Mouse (Mus musculus): ENCODE results near the gene Gpkow. TPM values are rescaled to one million over a fixed set of nuclear protein-coding genes. Genes with fewer than 3 reads are reported as not detected.

Gpkow gene
- total and polyA plus RNA-seq, 3 experiments: 23.4 to 539 (median 37.0) TPM

GRCm38 (mm10) chrX:7741103-7741502 is 44.2 kb downstream of the Gpkow start:
- DNase-seq (ENCODE audit: low read depth, low spot score): peak; percentile 54
- Histone ChIP-seq H3K27ac (ENCODE audit: control insufficient read depth, low read depth, low read length) (peak overlapping the region; percentile 41), H3K79me2 (ENCODE audit: control insufficient read depth, insufficient read depth, low read length, poor library complexity) (no peaks in the 10 kb centered on the region), H3K9me3 (replicated peaks; ENCODE audit: insufficient read depth, low read length) (no peaks in the 10 kb centered on the region), H3K9ac (ENCODE audit: control insufficient read depth, low read depth, low read length, poor library complexity, severe bottlenecking) (peak overlapping the region; percentile 31), H3K4me3 (ENCODE audit: control insufficient read depth in 1 of 2, insufficient read depth in 1 of 2, low read depth in 2 of 2, low read length in 2 of 2) (peak overlapping the region; percentile 32 to 48), H3K4me1 (ENCODE audit: control insufficient read depth in 1 of 2, insufficient read depth in 2 of 2, low read length in 2 of 2) (peaks cover 15 to 25% of the 10 kb centered on the region in 2 experiments), H3K36me3 (ENCODE audit: control insufficient read depth in 1 of 2, insufficient read depth in 2 of 2, low read length in 2 of 2) (peaks cover 0 to 7% of the 10 kb centered on the region in 2 experiments; a peak in 2 of 4 replicates), H3K27me3 (ENCODE audit: control insufficient read depth in 1 of 2, insufficient read depth in 2 of 2, low read length in 2 of 2) (no peaks in the 10 kb centered on the region)
- TF ChIP-seq ELF1 (IDR thresholded peaks at IDR 0.05; ENCODE audit: low read depth, low read length): 0 out of 2 replicates have a peak, but pooled peaks have one; percentile 27
- no peak for TF ChIP-seq BHLHE40 (IDR thresholded peaks at IDR 0.05; ENCODE audit: borderline replicate concordance, low read depth, low read length)
- TF ChIP-seq MAX (IDR thresholded peaks at IDR 0.05; ENCODE audit: low read length): no peak; the same call in 1 of the 2 replicates
- TF ChIP-seq TBP (IDR thresholded peaks at IDR 0.05; ENCODE audit: low read depth, low read length): 0 out of 2 replicates have a peak, but pooled peaks have one; percentile 31
- no peak for TF ChIP-seq CHD2 (IDR thresholded peaks at IDR 0.05; ENCODE audit: low read length)
- no peak for TF ChIP-seq MYB (IDR thresholded peaks at IDR 0.05; ENCODE audit: low read depth, low read length)
- TF ChIP-seq SIN3A (IDR thresholded peaks at IDR 0.05; ENCODE audit: low read length): 0 out of 2 replicates have a peak, but pooled peaks have one; percentile 33
- TF ChIP-seq GABPA (IDR thresholded peaks at IDR 0.05; ENCODE audit: low read depth, low read length): no peak
- TF ChIP-seq JUND (IDR thresholded peaks at IDR 0.05; ENCODE audit: low read depth, low read length): no peak
- TF ChIP-seq EP300 (IDR thresholded peaks at IDR 0.05; ENCODE audit: low read depth in 1 of 2, low read length in 2 of 2): peak in 1 of 2 experiments; percentile 30; a peak in 2 of 4 replicates
- TF ChIP-seq TCF12 (IDR thresholded peaks at IDR 0.05; ENCODE audit: low read depth, low read length): no peak
- TF ChIP-seq CTCF (IDR thresholded peaks at IDR 0.05 in 2 of 3, conservative IDR thresholded peaks at IDR 0.05 in 1 of 3; ENCODE audit: control insufficient read depth in 1 of 3, insufficient read depth in 1 of 3, low read depth in 2 of 3, low read length in 3 of 3, poor library complexity in 1 of 3, severe bottlenecking in 1 of 3): no peak
- TF ChIP-seq NRF1 (IDR thresholded peaks at IDR 0.05; ENCODE audit: insufficient read depth, low read depth, low read length, poor library complexity, severe bottlenecking): no peak

GRCm38 (mm10) chrX:7743470-7743869 is 46.5 kb downstream of the Gpkow start:
- TF ChIP-seq CTCF (IDR thresholded peaks at IDR 0.05 in 2 of 3, conservative IDR thresholded peaks at IDR 0.05 in 1 of 3; ENCODE audit: control insufficient read depth in 1 of 3, insufficient read depth in 1 of 3, low read depth in 2 of 3, low read length in 3 of 3, poor library complexity in 1 of 3, severe bottlenecking in 1 of 3) (peak; percentile 64 to 71 (median 68)), MAZ (IDR thresholded peaks at IDR 0.05; ENCODE audit: low read depth, low read length) (0 out of 2 replicates have a peak, but pooled peaks have one; percentile 26), SMC3 (IDR thresholded peaks at IDR 0.05; ENCODE audit: low read depth, low read length) (peak; percentile 54), E2F4 (IDR thresholded peaks at IDR 0.05; ENCODE audit: borderline replicate concordance, low read depth, low read length) (no peak), RAD21 (IDR thresholded peaks at IDR 0.05; ENCODE audit: low read depth, low read length) (peak; percentile 21)
- Histone ChIP-seq H3K27me3 (ENCODE audit: control insufficient read depth in 1 of 2, insufficient read depth in 2 of 2, low read length in 2 of 2) (no peaks in the 10 kb centered on the region), H3K27ac (ENCODE audit: control insufficient read depth, low read depth, low read length) (no peak overlapping the region), H3K36me3 (ENCODE audit: control insufficient read depth in 1 of 2, insufficient read depth in 2 of 2, low read length in 2 of 2) (peaks cover 0 to 7% of the 10 kb centered on the region in 2 experiments; a peak in 2 of 4 replicates), H3K9ac (ENCODE audit: control insufficient read depth, low read depth, low read length, poor library complexity, severe bottlenecking) (no peak overlapping the region), H3K4me3 (ENCODE audit: control insufficient read depth in 1 of 2, insufficient read depth in 1 of 2, low read depth in 2 of 2, low read length in 2 of 2) (no peak overlapping the region), H3K79me2 (ENCODE audit: control insufficient read depth, insufficient read depth, low read length, poor library complexity) (no peaks in the 10 kb centered on the region), H3K9me3 (replicated peaks; ENCODE audit: insufficient read depth, low read length) (no peaks in the 10 kb centered on the region), H3K4me1 (ENCODE audit: control insufficient read depth in 1 of 2, insufficient read depth in 2 of 2, low read length in 2 of 2) (peaks cover 15 to 25% of the 10 kb centered on the region in 2 experiments)
- peak; percentile 60 for DNase-seq (ENCODE audit: low read depth, low spot score)

All from MEL (cell line).